Mouse (Mus musculus) ES-Bruce4 (cell line): ENCODE measurements around the gene Sncg.

ENCODE experiments used
- EP300 ChIP-seq: IDR thresholded peaks from 2 replicates; pipeline ENCODE4 v1.6.1; 2011; ENCODE audit warnings: low read depth, low read length; ENCODE audit not compliant: insufficient read depth
- POLR2A ChIP-seq: IDR thresholded peaks from one replicate; pipeline ENCODE4 v1.8.1; 2011; ENCODE audit warnings: low read length; ENCODE audit not compliant: insufficient read depth

GRCm38 (mm10) chr14:34373581-34373980 lies 1.0 kb downstream of the Sncg start:
- TF ChIP-seq POLR2A, result no peak
- TF ChIP-seq EP300, result no peak
